Mouse (Mus musculus) MEL (cell line): ENCODE measurements around the gene Mrpl45. TPM values are rescaled to one million over a fixed set of nuclear protein-coding genes. Genes with fewer than 3 reads are reported as not detected.

ENCODE experiments used
- DNase-seq: peaks from one replicate; pipeline ENCODE4 v3.0.0; 2011; ENCODE audit warnings: low read depth, low spot score
- H3K27ac ChIP-seq: 2 replicates; pipeline ENCODE4 v1.5.1; 2012; ENCODE audit warnings: low read depth, mild to moderate bottlenecking, control low read depth, low read length, moderate library complexity; ENCODE audit not compliant: control insufficient read depth
- H3K27me3 ChIP-seq, 2 experiments: fragments of 150-350 bp in 1 of 2; sonication (generic) in 1 of 2; 2 replicates each; pipeline ENCODE4 v1.6.1; 2012; ENCODE audit warnings: low read length in 2 of 2, mild to moderate bottlenecking in 2 of 2, improper control_type of control experiment in 1 of 2, moderate library complexity in 1 of 2; ENCODE audit not compliant: insufficient read depth in 2 of 2, control insufficient read depth in 1 of 2
- H3K36me3 ChIP-seq, 2 experiments: 2 replicates each; pipeline ENCODE4 v1.6.1; 2012 to 2014; ENCODE audit warnings: low read length in 2 of 2, improper control_type of control experiment in 1 of 2, inconsistent platforms in 1 of 2, mild to moderate bottlenecking in 1 of 2; ENCODE audit not compliant: insufficient read depth in 2 of 2, control insufficient read depth in 1 of 2
- H3K4me1 ChIP-seq, 2 experiments: fragments of 150-350 bp in 1 of 2; sonication (generic) in 1 of 2; 2 replicates each; pipeline ENCODE4 v1.6.1; 2012; ENCODE audit warnings: low read length in 2 of 2, improper control_type of control experiment in 1 of 2, mild to moderate bottlenecking in 1 of 2; ENCODE audit not compliant: insufficient read depth in 2 of 2, control insufficient read depth in 1 of 2
- H3K4me3 ChIP-seq, 2 experiments: fragments of 150-350 bp in 1 of 2; sonication (generic) in 1 of 2; 2 replicates each; pipeline ENCODE4 v1.5.1; 2012; ENCODE audit warnings: low read depth in 2 of 2, low read length in 2 of 2, mild to moderate bottlenecking in 2 of 2, moderate library complexity in 2 of 2, control low read depth in 1 of 2, improper control_type of control experiment in 1 of 2; ENCODE audit not compliant: control insufficient read depth in 1 of 2, insufficient read depth in 1 of 2
- H3K79me2 ChIP-seq: 2 replicates; pipeline ENCODE4 v1.6.1; 2012; ENCODE audit warnings: mild to moderate bottlenecking, low read length, moderate library complexity; ENCODE audit not compliant: control insufficient read depth, poor library complexity, insufficient read depth
- H3K9ac ChIP-seq: 2 replicates; pipeline ENCODE4 v1.6.1; 2012; ENCODE audit warnings: low read depth, mild to moderate bottlenecking, control low read depth, low read length, moderate library complexity; ENCODE audit not compliant: control insufficient read depth, poor library complexity, severe bottlenecking
- H3K9me3 ChIP-seq: fragments of 150-350 bp; sonication (generic); replicated peaks from 2 replicates; pipeline ENCODE4 v1.6.1; 2012; ENCODE audit warnings: mild to moderate bottlenecking, low read length, improper control_type of control experiment, moderate library complexity; ENCODE audit not compliant: insufficient read depth
- CHD2 ChIP-seq: IDR thresholded peaks from 2 replicates; pipeline ENCODE4 v1.6.1; 2011; ENCODE audit warnings: low read length, improper control_type of control experiment
- CTCF ChIP-seq, 3 experiments: IDR thresholded peaks in 2 of 3; conservative IDR thresholded peaks in 1 of 3; 2 replicates each; pipeline ENCODE4 v1.5.1; 2011 to 2012; ENCODE audit warnings: low read length in 3 of 3, low read depth in 2 of 3, mild to moderate bottlenecking in 2 of 3, improper control_type of control experiment in 1 of 3, inconsistent platforms in 1 of 3, mixed read lengths in 1 of 3, moderate library complexity in 1 of 3; ENCODE audit not compliant: control insufficient read depth in 1 of 3, insufficient read depth in 1 of 3, poor library complexity in 1 of 3, severe bottlenecking in 1 of 3
- EP300 ChIP-seq, 2 experiments: IDR thresholded peaks; 2 replicates each; pipeline ENCODE4 v1.6.1; 2011; ENCODE audit warnings: improper control_type of control experiment in 2 of 2, low read length in 2 of 2, low read depth in 1 of 2, mild to moderate bottlenecking in 1 of 2
- ETS1 ChIP-seq: IDR thresholded peaks from 2 replicates; pipeline ENCODE4 v1.6.1; 2012; ENCODE audit warnings: low read depth, mild to moderate bottlenecking, inconsistent platforms, low read length, improper control_type of control experiment, moderate library complexity
- GABPA ChIP-seq: IDR thresholded peaks from 2 replicates; pipeline ENCODE4 v1.6.1; 2012; ENCODE audit warnings: low read depth, mild to moderate bottlenecking, inconsistent platforms, low read length, improper control_type of control experiment, moderate library complexity
- HCFC1 ChIP-seq: IDR thresholded peaks from 2 replicates; pipeline ENCODE4 v1.6.1; 2012; ENCODE audit warnings: low read depth, mild to moderate bottlenecking, inconsistent platforms, low read length, improper control_type of control experiment, moderate library complexity
- MAFK ChIP-seq: IDR thresholded peaks from 2 replicates; pipeline ENCODE4 v1.6.1; 2011; ENCODE audit warnings: low read depth, mild to moderate bottlenecking, low read length, improper control_type of control experiment, borderline replicate concordance
- MAX ChIP-seq: IDR thresholded peaks from 2 replicates; pipeline ENCODE4 v1.6.1; 2011; ENCODE audit warnings: low read length, improper control_type of control experiment
- MAZ ChIP-seq: IDR thresholded peaks from 2 replicates; pipeline ENCODE4 v1.6.1; 2012; ENCODE audit warnings: low read depth, mild to moderate bottlenecking, inconsistent platforms, low read length, improper control_type of control experiment
- MXI1 ChIP-seq: IDR thresholded peaks from 2 replicates; pipeline ENCODE4 v1.6.1; 2011; ENCODE audit warnings: mild to moderate bottlenecking, low read depth, low read length, improper control_type of control experiment
- MYC ChIP-seq: IDR thresholded peaks from 2 replicates; pipeline ENCODE4 v1.6.1; 2011; ENCODE audit warnings: low read depth, mild to moderate bottlenecking, low read length, improper control_type of control experiment, moderate library complexity
- NRF1 ChIP-seq: IDR thresholded peaks from 2 replicates; pipeline ENCODE4 v1.6.1; 2014; ENCODE audit warnings: low read depth, mild to moderate bottlenecking, inconsistent platforms, low read length, improper control_type of control experiment, moderate library complexity; ENCODE audit not compliant: poor library complexity, insufficient read depth, severe bottlenecking
- POLR2A ChIP-seq, 2 experiments: IDR thresholded peaks; 2 replicates each; pipeline ENCODE4 v1.6.1; 2011 to 2012; ENCODE audit warnings: low read length in 2 of 2, mild to moderate bottlenecking in 2 of 2, control low read depth in 1 of 2, improper control_type of control experiment in 1 of 2, low read depth in 1 of 2, moderate library complexity in 1 of 2; ENCODE audit not compliant: control insufficient read depth in 1 of 2, insufficient read depth in 1 of 2, poor library complexity in 1 of 2
- POLR2AphosphoS2 ChIP-seq: IDR thresholded peaks from 2 replicates; pipeline ENCODE4 v1.6.1; 2011; ENCODE audit warnings: low read length, improper control_type of control experiment
- POLR2AphosphoS5 ChIP-seq: IDR thresholded peaks from 2 replicates; pipeline ENCODE4 v1.6.1; 2012; ENCODE audit warnings: low read depth, borderline replicate concordance, mild to moderate bottlenecking, inconsistent platforms, low read length, moderate library complexity, mixed read lengths
- RAD21 ChIP-seq: IDR thresholded peaks from 2 replicates; pipeline ENCODE4 v1.6.1; 2011; ENCODE audit warnings: mild to moderate bottlenecking, low read depth, low read length, improper control_type of control experiment
- SMC3 ChIP-seq: IDR thresholded peaks from 2 replicates; pipeline ENCODE4 v1.6.1; 2011; ENCODE audit warnings: low read depth, low read length, improper control_type of control experiment
- TAL1 ChIP-seq: IDR thresholded peaks from 2 replicates; pipeline ENCODE4 v1.6.1; 2012; ENCODE audit warnings: mild to moderate bottlenecking, inconsistent platforms, low read length, moderate library complexity, mixed read lengths
- TBP ChIP-seq: IDR thresholded peaks from 2 replicates; pipeline ENCODE4 v1.8.0; 2011; ENCODE audit warnings: low read depth, low read length, improper control_type of control experiment
- UBTF ChIP-seq: IDR thresholded peaks from 2 replicates; pipeline ENCODE4 v1.6.1; 2012; ENCODE audit warnings: low read depth, mild to moderate bottlenecking, inconsistent platforms, low read length, improper control_type of control experiment, moderate library complexity, borderline replicate concordance; ENCODE audit not compliant: insufficient read depth
- USF2 ChIP-seq, 2 experiments: IDR thresholded peaks; 2 replicates each; pipeline ENCODE4 v1.6.1; 2011 to 2012; ENCODE audit warnings: improper control_type of control experiment in 2 of 2, low read length in 2 of 2, borderline replicate concordance in 1 of 2, inconsistent platforms in 1 of 2, low read depth in 1 of 2, mild to moderate bottlenecking in 1 of 2; ENCODE audit not compliant: insufficient read depth in 1 of 2
- ZC3H11A ChIP-seq: IDR thresholded peaks from 2 replicates; pipeline ENCODE4 v1.6.1; 2012; ENCODE audit warnings: low read depth, mild to moderate bottlenecking, inconsistent platforms, low read length, improper control_type of control experiment
- polyA plus RNA-seq, 2 experiments: library from polyadenylated mRNA; stranded (reverse) in 1 of 2; unstranded in 1 of 2; fragments of >175 nt in 1 of 2; fragments of >200 nt in 1 of 2; gene quantifications; 2 replicates each; pipeline versions ENCODE4 v1.2.1 to v1.2.4; 2012; ENCODE audit warnings: low replicate concordance in 2 of 2, low read depth in 1 of 2; ENCODE audit not compliant: insufficient read length in 2 of 2, insufficient read depth in 1 of 2, missing spikeins in 1 of 2
- total RNA-seq: library from RNA; depleted of rRNA; stranded (reverse); fragments of 300-350 nt; gene quantifications from 2 replicates; pipeline ENCODE4 v1.2.3, GENCODE M21; 2012

The Mrpl45 gene
- total and polyA plus RNA-seq, 3 experiments = 65.0 to 72.7 TPM; not detected in 1

DNA sequence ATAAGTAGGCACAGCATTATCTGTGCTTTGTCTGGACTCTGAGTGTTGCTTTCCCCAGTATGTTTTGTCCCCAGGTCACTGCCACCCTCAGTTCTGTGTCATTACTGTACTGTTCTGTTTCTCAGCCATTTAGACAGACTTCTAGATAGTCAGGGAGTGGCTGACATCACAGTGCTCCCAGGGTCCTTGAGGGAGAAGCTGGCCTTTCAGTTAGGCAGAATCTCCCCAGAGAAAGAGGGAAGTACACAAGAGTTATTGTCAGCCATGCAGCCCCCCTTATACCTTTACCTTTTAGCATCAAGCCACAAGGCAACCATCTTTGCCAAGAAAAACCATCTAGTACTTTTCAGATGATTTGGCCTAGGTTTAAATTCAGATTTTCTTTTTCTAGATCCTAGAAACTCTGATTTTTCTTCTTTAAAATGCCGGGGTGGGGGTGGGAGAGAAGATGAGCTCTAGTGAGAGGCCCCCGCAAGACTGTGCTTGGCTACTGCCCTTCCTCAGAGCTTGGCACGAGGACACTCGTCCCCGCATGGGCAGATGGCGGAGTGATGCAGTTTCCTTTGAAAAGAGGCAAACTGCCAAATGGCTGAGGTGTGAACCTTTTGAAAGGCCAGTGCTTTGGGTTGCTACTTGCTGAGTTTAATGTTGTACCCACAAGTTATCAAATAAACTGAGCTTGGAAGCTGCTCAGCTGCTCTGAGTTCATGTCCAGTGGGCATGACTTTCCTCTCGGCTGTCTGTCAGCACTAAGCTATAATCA lies 55.0 kb downstream of the Mrpl45 start:
- Histone ChIP-seq H3K36me3 (peaks cover 0 to 15% of the 10 kb centered on the region in 2 experiments; a peak in 2 of 4 replicates), H3K79me2 (peaks cover 35% of the 10 kb centered on the region), H3K9me3 (no peaks in the 10 kb centered on the region), H3K9ac (no peak overlapping the region)
- TF ChIP-seq UBTF = no peak
- 0 out of 2 replicates have a peak, but pooled peaks have one; percentile 17 for TF ChIP-seq TBP
- TF ChIP-seq, all 39 proteins: peak for 1
- Histone ChIP-seq H3K27ac (no peak overlapping the region), H3K27me3 (no peaks in the 10 kb centered on the region), H3K4me1 (peaks cover 0 to 3% of the 10 kb centered on the region in 2 experiments; a peak in 1 of 4 replicates), H3K4me3 (no peak overlapping the region)
- no peak for DNase-seq

DNA sequence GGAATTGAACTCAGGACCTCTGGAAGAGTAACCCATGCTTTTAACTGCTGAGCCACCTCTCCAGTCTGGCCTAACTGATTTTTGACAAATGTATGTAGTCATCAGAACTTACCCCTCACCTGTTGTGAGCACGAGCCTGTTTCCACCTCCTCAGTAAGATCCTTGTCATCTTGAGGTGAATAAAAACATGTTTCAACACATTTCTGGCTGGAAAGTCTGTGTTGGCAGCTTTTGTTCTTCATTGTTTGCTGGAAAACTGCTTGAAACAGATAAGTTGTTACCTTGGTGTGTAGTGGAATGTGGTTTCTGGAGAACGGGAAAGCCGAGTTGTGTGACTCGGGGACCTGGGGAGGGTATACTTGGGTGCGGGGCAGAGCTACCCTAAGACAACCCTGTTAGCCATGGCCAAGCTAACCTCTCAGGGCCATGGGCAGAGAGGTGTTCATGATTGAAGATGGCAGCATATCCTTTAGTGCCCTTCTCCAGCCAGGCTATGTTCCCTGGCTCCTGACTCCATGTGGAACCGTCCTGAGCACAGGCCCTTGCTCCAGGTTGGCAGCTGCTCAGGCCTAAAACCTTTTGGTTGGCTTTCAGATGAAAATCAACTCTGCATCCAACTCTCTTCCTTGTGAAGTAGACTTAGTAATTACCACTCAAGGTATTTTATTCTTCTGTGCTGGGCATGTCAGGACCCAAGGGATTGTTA lies 56.8 kb downstream of the Mrpl45 start:
- H3K27ac ChIP-seq = no peak overlapping the region
- H3K9me3 ChIP-seq = no peaks in the 10 kb centered on the region
- TF ChIP-seq CTCF (IDR thresholded peaks at IDR 0.05 in 2 of 3, conservative IDR thresholded peaks at IDR 0.05 in 1 of 3; ENCODE audit: control insufficient read depth in 1 of 3, insufficient read depth in 1 of 3, low read depth in 2 of 3, low read length in 3 of 3, poor library complexity in 1 of 3, severe bottlenecking in 1 of 3) (no peak), MAZ (no peak), TAL1 (no peak), EP300 (IDR thresholded peaks at IDR 0.05; ENCODE audit: low read depth in 1 of 2, low read length in 2 of 2) (no peak), MAX (no peak), POLR2AphosphoS5 (no peak), ETS1 (no peak), ZC3H11A (no peak), MAFK (no peak), RAD21 (no peak)
- H3K4me3 ChIP-seq = no peak overlapping the region
- no peaks in the 10 kb centered on the region for H3K4me1 ChIP-seq
- no peak overlapping the region for H3K9ac ChIP-seq
- H3K36me3 ChIP-seq = peaks cover 0 to 11% of the 10 kb centered on the region in 2 experiments; a peak in 2 of 4 replicates
- no peaks in the 10 kb centered on the region for H3K27me3 ChIP-seq
- DNase-seq = no peak
- peaks cover 21% of the 10 kb centered on the region for H3K79me2 ChIP-seq

DNA sequence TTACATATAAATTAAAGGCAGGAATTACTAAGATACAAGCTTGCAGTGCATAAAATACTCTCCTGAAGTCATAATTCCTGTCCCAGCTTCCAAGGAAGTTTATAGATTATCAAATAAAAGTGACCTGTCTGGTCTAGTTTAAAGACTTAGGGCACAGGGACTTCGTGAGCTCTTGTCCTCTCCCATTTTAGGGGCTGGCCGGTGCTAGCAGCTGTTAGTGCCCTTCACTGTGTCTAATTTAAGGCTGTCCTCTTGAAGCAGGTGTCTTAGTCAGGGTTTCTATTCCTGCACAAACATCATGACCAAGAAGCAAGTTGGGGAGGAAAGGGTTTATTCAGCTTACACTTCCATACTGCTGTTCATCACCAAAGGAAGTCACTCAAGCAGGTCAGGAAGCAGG lies 57.9 kb downstream of the Mrpl45 start:
- Histone ChIP-seq H3K4me3 (no peak overlapping the region), H3K9ac (no peak overlapping the region), H3K79me2 (peaks cover 13% of the 10 kb centered on the region), H3K9me3 (no peaks in the 10 kb centered on the region), H3K27ac (no peak overlapping the region), H3K27me3 (no peaks in the 10 kb centered on the region), H3K36me3 (peaks cover 0 to 17% of the 10 kb centered on the region in 2 experiments; a peak in 2 of 4 replicates), H3K4me1 (no peaks in the 10 kb centered on the region)
- TF ChIP-seq POLR2AphosphoS2 = no peak
- TF ChIP-seq HCFC1 = no peak
- no peak for TF ChIP-seq MYC
- no peak for TF ChIP-seq SMC3
- no peak for TF ChIP-seq GABPA
- no peak for TF ChIP-seq POLR2A (IDR thresholded peaks at IDR 0.05; ENCODE audit: control insufficient read depth in 1 of 2, insufficient read depth in 1 of 2, low read depth in 1 of 2, low read length in 2 of 2, poor library complexity in 1 of 2)
- no peak for TF ChIP-seq EP300 (IDR thresholded peaks at IDR 0.05; ENCODE audit: low read depth in 1 of 2, low read length in 2 of 2)
- TF ChIP-seq CHD2 = no peak
- no peak for TF ChIP-seq NRF1
- no peak for TF ChIP-seq TBP
- TF ChIP-seq MXI1 = no peak
- no peak for TF ChIP-seq USF2 (IDR thresholded peaks at IDR 0.05; ENCODE audit: borderline replicate concordance in 1 of 2, insufficient read depth in 1 of 2, low read depth in 1 of 2, low read length in 2 of 2)
- no peak for DNase-seq
